Mouse (Mus musculus): ENCODE measurements around the gene Xdh.

The Xdh gene

GRCm38 (mm10) chr17:73942268-73942962 lies 7.6 kb downstream of the Xdh start:
- no peak for DNase-seq (ENCODE audit: low spot score in 2 of 2)

GRCm38 (mm10) chr17:73941816-73942215 lies 8.2 kb downstream of the Xdh start:
- DNase-seq (ENCODE audit: low spot score in 2 of 2), result no peak

GRCm38 (mm10) chr17:73937073-73937472 lies 12.9 kb downstream of the Xdh start:
- peak in 1 of 2 experiments; percentile 47 for DNase-seq (ENCODE audit: low spot score in 2 of 2)

- no peak for DNase-seq (ENCODE audit: low spot score in 2 of 2)
These were observed 14.8 kb downstream of the Xdh start for GRCm38 (mm10) chr17:73935163-73935562.

- DNase-seq (ENCODE audit: low spot score in 2 of 2), result no peak
These were observed 15.7 kb downstream of the Xdh start for GRCm38 (mm10) chr17:73934281-73934680.

- DNase-seq (ENCODE audit: low spot score in 2 of 2), result no peak
These were observed 16.4 kb downstream of the Xdh start for GRCm38 (mm10) chr17:73933616-73934015.

GRCm38 (mm10) chr17:73932497-73933059 lies 17.4 kb downstream of the Xdh start:
- DNase-seq (ENCODE audit: low spot score in 2 of 2), result no peak

GRCm38 (mm10) chr17:73919520-73919919 lies 30.5 kb downstream of the Xdh start:
- DNase-seq (ENCODE audit: low spot score in 2 of 2), result no peak

- DNase-seq (ENCODE audit: low spot score in 2 of 2), result no peak
These were observed 31.0 kb downstream of the Xdh start for GRCm38 (mm10) chr17:73918944-73919381.

GRCm38 (mm10) chr17:73918138-73918537 lies 31.9 kb downstream of the Xdh start:
- DNase-seq (ENCODE audit: low spot score in 2 of 2), result no peak

GRCm38 (mm10) chr17:73917713-73918112 lies 32.3 kb downstream of the Xdh start:
- no peak for DNase-seq (ENCODE audit: low spot score in 2 of 2)

GRCm38 (mm10) chr17:73914730-73915129 lies 35.3 kb downstream of the Xdh start:
- DNase-seq (ENCODE audit: low spot score in 2 of 2), result no peak

- no peak for DNase-seq (ENCODE audit: low spot score in 2 of 2)
These were observed 43.9 kb downstream of the Xdh start for GRCm38 (mm10) chr17:73906076-73906475.

- no peak for DNase-seq (ENCODE audit: low spot score in 2 of 2)
These were observed 44.8 kb downstream of the Xdh start for GRCm38 (mm10) chr17:73905043-73905750.

GRCm38 (mm10) chr17:73903121-73903520 lies 46.9 kb downstream of the Xdh start:
- no peak for DNase-seq (ENCODE audit: low spot score in 2 of 2)

- no peak for DNase-seq (ENCODE audit: low spot score in 2 of 2)
These were observed 47.8 kb downstream of the Xdh start for GRCm38 (mm10) chr17:73902234-73902636.

GRCm38 (mm10) chr17:73894399-73894798 lies 55.6 kb downstream of the Xdh start:
- no peak for DNase-seq (ENCODE audit: low spot score in 2 of 2)

GRCm38 (mm10) chr17:73893822-73894221 lies 56.2 kb downstream of the Xdh start:
- no peak for DNase-seq (ENCODE audit: low spot score in 2 of 2)

- no peak for DNase-seq (ENCODE audit: low spot score in 2 of 2)
These were observed 56.8 kb downstream of the Xdh start for GRCm38 (mm10) chr17:73893207-73893606.

- no peak for DNase-seq (ENCODE audit: low spot score in 2 of 2)
These were observed 58.4 kb downstream of the Xdh start for GRCm38 (mm10) chr17:73891590-73891989.

GRCm38 (mm10) chr17:73886071-73886785 lies 63.8 kb downstream of the Xdh start:
- no peak for DNase-seq (ENCODE audit: low spot score in 2 of 2)

GRCm38 (mm10) chr17:73883332-73883731 lies 66.7 kb downstream of the Xdh start:
- no peak for DNase-seq (ENCODE audit: low spot score in 2 of 2)
